Mouse (Mus musculus): ENCODE data around the gene Shroom4.

The Shroom4 gene

GRCm38 (mm10) chrX:6496374-6496773 lies 96.7 kb downstream of the Shroom4 start:
- peak; percentile 40 to 47 for DNase-seq

- no peak for DNase-seq
Observed at GRCm38 (mm10) chrX:6501850-6502249, 102.2 kb downstream of the Shroom4 start.

DNA sequence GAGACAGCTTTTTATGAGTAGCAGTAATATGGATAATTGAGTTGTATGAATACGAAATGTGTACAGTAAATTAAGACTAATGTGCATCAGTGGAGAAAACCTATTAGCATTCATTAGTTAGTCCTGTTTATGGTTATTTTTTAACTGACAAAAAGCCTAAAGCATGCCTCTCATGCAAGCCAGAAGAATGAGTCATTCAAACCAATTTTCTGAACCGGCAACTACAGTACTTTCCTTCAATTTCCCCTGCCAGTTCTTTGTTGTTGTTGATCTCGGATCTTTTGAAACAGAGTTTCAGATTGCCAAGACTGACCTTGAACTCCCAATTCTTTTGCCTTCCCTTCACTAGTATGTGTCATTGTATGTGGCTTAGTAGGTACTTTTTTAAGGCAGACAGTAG lies 117.6 kb downstream of the Shroom4 start:
- no peak for DNase-seq

- DNase-seq = no peak
Observed at GRCm38 (mm10) chrX:6518421-6518820, 118.8 kb downstream of the Shroom4 start.

DNA sequence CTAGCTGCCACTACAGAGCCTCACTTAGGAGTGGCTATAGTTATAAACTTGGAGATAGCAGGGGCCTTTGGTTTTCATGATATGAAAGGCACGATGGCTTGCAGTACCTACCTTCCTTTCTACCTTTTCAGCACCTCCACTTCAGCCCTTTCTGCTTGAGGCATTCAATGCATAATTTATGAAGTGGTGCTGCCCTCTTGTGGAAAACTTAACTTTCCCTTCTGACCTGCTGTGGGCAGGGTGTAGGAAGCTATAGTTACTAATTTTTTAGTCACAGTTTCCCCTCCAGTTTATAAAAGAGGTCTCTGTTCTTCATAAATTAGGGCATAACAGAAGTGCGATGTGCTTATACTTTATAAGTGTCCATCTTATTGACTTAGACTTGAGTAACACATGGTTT lies 123.3 kb downstream of the Shroom4 start:
- DNase-seq = peak; percentile 35 to 51

- DNase-seq = no peak
Observed at GRCm38 (mm10) chrX:6536636-6537035, 137.0 kb downstream of the Shroom4 start.

- DNase-seq = no peak
Observed at GRCm38 (mm10) chrX:6537689-6538088, 138.0 kb downstream of the Shroom4 start.

- no peak for DNase-seq
Observed at GRCm38 (mm10) chrX:6565066-6565465, 165.4 kb downstream of the Shroom4 start.

- no peak for DNase-seq
Observed at GRCm38 (mm10) chrX:6574511-6574910, 174.9 kb downstream of the Shroom4 start.

DNA sequence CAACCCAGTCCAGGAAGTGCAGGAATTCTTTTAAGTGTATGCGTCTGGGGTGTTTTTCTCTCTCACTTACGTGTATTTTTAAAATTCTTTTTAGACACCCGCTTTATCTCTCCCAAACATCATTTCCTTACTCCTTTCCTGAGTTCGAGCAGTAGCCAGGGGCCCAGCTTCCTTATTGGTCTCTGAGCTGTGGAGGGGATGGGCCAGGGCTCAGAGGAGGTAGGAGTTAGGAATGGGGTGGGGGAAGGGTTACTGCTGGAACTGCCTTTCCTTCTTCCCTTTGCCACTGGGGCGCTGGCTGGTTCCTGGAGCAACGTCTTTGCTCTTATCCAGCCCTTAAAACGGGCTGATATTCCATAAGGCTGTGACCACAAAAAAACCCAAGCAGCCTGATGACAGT lies 177.3 kb downstream of the Shroom4 start:
- DNase-seq = peak; percentile 56 to 78

- peak in 1 of 2 experiments; percentile 11 for DNase-seq
Observed at GRCm38 (mm10) chrX:6580671-6581070, 181.0 kb downstream of the Shroom4 start.

GRCm38 (mm10) chrX:6581181-6581580 lies 181.5 kb downstream of the Shroom4 start:
- DNase-seq = peak; percentile 12 to 41

GRCm38 (mm10) chrX:6582646-6583045 lies 183.0 kb downstream of the Shroom4 start:
- peak; percentile 81 to 83 for DNase-seq

- DNase-seq = no peak
Observed at GRCm38 (mm10) chrX:6594183-6594582, 194.5 kb downstream of the Shroom4 start.

- DNase-seq = peak in 1 of 2 experiments; percentile 31
Observed at GRCm38 (mm10) chrX:6654024-6654423, 254.4 kb downstream of the Shroom4 start.

DNA sequence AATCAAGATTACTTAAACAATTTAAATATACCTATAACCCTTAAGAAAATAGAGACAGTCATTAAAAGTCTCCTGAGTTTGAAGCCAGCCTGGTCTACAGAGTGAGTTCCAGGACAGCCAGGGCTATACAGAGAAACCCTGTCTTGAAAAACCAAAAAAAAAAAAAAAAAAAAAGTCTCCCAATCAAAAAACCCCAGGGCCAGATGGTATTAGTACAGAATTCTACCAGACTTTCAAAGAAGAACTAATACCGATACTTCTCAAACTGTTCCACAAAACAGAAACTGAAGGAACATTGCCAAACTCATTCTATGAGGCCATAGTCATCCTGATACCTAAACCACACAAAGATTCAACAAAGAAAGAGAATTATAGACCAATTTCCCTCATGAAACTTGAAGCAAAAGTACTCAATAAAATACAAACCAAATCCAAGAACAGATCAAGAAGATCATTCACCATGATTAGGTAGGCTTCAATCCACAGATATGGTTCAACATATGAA lies 259.2 kb downstream of the Shroom4 start:
- DNase-seq = no peak

All from kidney, postnatal 25 days (tissue).